Mouse (Mus musculus) heart, postnatal 0 days (tissue): Measurements from ENCODE around the gene Ptger3. TPM values are rescaled to one million over a fixed set of nuclear protein-coding genes. Genes with fewer than 3 reads are reported as not detected.

Experiments
- ATAC-seq: fragments of 200-750 bp; cut with Nextera tagmentation; 2 replicates; pipeline ENCODE4 v1.8.0; 2017; ENCODE audit warnings: low read depth, moderate number of reproducible peaks, moderate library complexity; ENCODE audit not compliant: insufficient read depth
- DNase-seq: peaks from one replicate; pipeline ENCODE4 v3.0.0-alpha.2; 2016; ENCODE audit warnings: low spot score
- H3K27ac ChIP-seq: fragments of 300-500 bp; sonication (generic); 2 replicates; pipeline ENCODE4 v1.5.1; 2014; ENCODE audit warnings: low read depth, mild to moderate bottlenecking
- H3K27me3 ChIP-seq: fragments of 300-500 bp; sonication (generic); 2 replicates; pipeline ENCODE4 v1.6.1; 2014; ENCODE audit warnings: low read length, mixed read lengths; ENCODE audit not compliant: control insufficient read depth, insufficient read depth
- H3K36me3 ChIP-seq: fragments of 300-500 bp; sonication (generic); replicated peaks from 2 replicates; pipeline ENCODE4 v1.6.1; 2014; ENCODE audit warnings: low read length, mixed read lengths; ENCODE audit not compliant: control insufficient read depth, insufficient read depth
- H3K4me1 ChIP-seq: fragments of 300-500 bp; sonication (generic); 2 replicates; pipeline ENCODE4 v1.6.1; 2014; ENCODE audit warnings: antibody characterized with exemption; ENCODE audit not compliant: control insufficient read depth, insufficient read depth
- H3K4me2 ChIP-seq: fragments of 300-500 bp; sonication (generic); 2 replicates; pipeline ENCODE4 v1.6.1; 2014; ENCODE audit warnings: low read depth, mild to moderate bottlenecking, low read length, moderate library complexity
- H3K4me3 ChIP-seq: fragments of 300-500 bp; sonication (generic); 2 replicates; pipeline ENCODE4 v1.5.1; 2014; ENCODE audit warnings: low read depth, low read length
- H3K9ac ChIP-seq: fragments of 300-500 bp; sonication (generic); replicated peaks from 2 replicates; pipeline ENCODE4 v1.6.1; 2014; ENCODE audit warnings: low read depth, low read length, mixed read lengths
- H3K9me3 ChIP-seq: fragments of 300-500 bp; sonication (generic); replicated peaks from 2 replicates; pipeline ENCODE4 v1.6.1; 2016; ENCODE audit warnings: low read length; ENCODE audit not compliant: control insufficient read depth
- CTCF ChIP-seq: IDR thresholded peaks from 2 replicates; pipeline ENCODE4 v1.5.1; 2016; ENCODE audit warnings: antibody characterized with exemption, control low read depth, low read depth
- EP300 ChIP-seq: IDR thresholded peaks from 2 replicates; pipeline ENCODE4 v1.6.1; 2016; ENCODE audit warnings: antibody characterized with exemption, low read depth
- WGBS: fragments of 180-500 bp; shearing (Covaris S2); extraction: QIAGEN DNeasy Blood & Tissue Kit; methylation state at CpG from one replicate; pipeline ENCODE4 v1.1.7; 2014; 5-methylcytosine and 5-hydroxymethylcytosine counted together
- polyA plus RNA-seq: library from polyadenylated mRNA; unstranded; fragments of >200 nt; fragmentation: Nextera tagmentation; extraction: Ambion mirVana; gene quantifications from 2 replicates; pipeline ENCODE4 v1.2.1, GENCODE M21; 2015
- total RNA-seq: library from RNA; depleted of rRNA; stranded (reverse); fragments of >200 nt; gene quantifications from 2 replicates; pipeline ENCODE4 v1.2.3, GENCODE M21; 2014; ENCODE audit warnings: low replicate concordance

The Ptger3 gene
- total and polyA plus RNA-seq, 2 experiments from 2014 or later, result 0.52 to 3.3 TPM

DNA sequence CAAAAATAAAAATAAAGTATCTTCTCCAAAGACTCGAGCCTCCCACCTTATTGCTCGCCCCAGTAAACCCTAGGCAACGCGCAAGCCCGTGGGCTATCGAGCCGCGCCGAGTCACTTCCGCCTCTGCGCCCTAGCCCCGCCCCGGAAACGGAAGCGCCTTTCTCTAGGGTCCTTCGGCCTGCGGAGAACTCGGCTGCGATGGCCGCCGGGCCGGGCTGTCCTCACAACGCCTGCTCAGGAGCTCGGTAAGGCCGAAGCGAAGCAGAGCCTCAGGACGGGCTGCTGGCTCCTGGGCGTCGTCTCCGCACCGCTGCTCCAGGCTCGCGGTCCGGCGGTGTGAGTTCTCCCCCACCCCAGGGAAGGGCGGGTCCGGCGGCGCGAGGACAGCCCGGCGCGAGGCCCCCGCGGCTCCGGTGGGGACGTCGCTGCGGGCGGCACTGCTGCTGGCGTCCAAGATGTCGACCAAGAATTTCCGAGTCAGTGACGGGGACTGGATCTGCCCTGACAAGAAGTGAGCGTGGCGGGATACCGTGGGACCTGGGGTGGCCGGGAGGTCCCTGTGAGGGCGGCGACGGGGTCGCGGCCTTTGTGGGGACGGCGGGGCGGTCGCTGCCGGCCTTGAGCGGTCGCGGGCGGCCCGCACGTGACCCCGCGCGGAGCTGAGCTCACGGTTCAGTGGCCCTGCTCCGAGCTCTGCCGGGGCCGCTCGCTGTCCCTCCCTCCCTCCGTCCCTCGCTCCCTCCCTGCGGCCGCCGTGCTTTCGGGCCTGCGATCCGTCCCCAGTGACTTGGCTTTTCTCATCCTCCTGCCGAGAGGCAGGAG lies 32.5 kb upstream of the Ptger3 start, which contains the start of gene Zranb2:
Gene Zranb2 (plus strand): TSS at position 197 of the 822 bp plus-strand sequence.
- Histone ChIP-seq H3K4me1 (peaks cover 3% of the 10 kb centered on the region; the same call in 1 of the 2 replicates), H3K9ac (peak within 1 kb of the TSS; percentile 79), H3K4me2 (peak within 1 kb of the TSS; percentile 67), H3K27me3 (peaks cover 33% of the 10 kb centered on the region), H3K36me3 (peaks cover 22% of the 10 kb centered on the region; the same call in 1 of the 2 replicates), H3K4me3 (peak within 1 kb of the TSS; percentile 80), H3K9me3 (peaks cover 4% of the 10 kb centered on the region), H3K27ac (peak within 1 kb of the TSS; percentile 94)
- TF ChIP-seq CTCF, result no peak
- peak; percentile 82; the same call in 1 of the 2 replicates for TF ChIP-seq EP300
- DNase-seq (peak; percentile 82), ATAC-seq (peak; percentile 94)
- WGBS, result under 1% methylated on average over 85 of the region's 91 CpGs

DNA sequence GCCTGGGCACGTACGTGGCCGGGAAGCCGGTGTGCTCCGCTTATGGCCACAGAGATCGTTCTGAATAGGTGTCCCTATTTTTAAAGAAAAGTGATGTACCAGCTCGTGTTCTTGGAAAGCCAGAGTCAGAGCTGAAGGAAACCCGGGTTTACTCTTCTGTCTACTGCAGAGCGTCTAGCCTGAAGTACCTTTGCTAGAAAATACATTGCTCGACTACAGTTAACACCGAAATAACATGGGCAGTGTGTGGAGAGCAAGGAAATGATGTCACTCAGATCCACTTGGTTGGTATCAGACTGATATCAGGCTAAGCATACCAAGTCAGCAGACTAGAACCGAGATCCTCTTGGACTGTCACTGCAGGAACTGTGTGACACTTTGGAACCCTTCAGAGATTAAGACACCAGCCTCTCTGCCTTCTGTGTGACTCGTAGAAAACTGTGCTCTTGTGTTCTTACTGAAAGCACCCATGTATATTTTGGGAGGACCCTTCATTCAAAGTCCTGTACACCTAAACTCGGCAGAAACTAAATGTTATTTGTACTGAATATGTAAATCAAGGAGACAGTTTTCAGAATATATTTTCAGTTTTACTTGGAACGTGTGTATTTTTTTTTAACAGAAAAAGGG lies 31.8 kb upstream of the Ptger3 start:
- peaks cover 30% of the 10 kb centered on the region for H3K36me3 ChIP-seq
- peaks cover 4% of the 10 kb centered on the region for H3K9me3 ChIP-seq
- ATAC-seq, result 0 out of 2 replicates have a peak, but pooled peaks have one; percentile 17
- peak overlapping the region; percentile 80 for H3K4me3 ChIP-seq
- TF ChIP-seq EP300 (no peak; the same call in 1 of the 2 replicates), CTCF (no peak)
- peaks cover 27% of the 10 kb centered on the region for H3K27me3 ChIP-seq
- H3K4me2 ChIP-seq, result peak overlapping the region; percentile 67
- H3K27ac ChIP-seq, result peak overlapping the region; percentile 94
- H3K4me1 ChIP-seq, result peaks cover 3% of the 10 kb centered on the region; the same call in 1 of the 2 replicates
- 3% methylated on average over 15 of the region's 15 CpGs for WGBS
- H3K9ac ChIP-seq, result peak overlapping the region; percentile 79
- DNase-seq, result peak; percentile 13

DNA sequence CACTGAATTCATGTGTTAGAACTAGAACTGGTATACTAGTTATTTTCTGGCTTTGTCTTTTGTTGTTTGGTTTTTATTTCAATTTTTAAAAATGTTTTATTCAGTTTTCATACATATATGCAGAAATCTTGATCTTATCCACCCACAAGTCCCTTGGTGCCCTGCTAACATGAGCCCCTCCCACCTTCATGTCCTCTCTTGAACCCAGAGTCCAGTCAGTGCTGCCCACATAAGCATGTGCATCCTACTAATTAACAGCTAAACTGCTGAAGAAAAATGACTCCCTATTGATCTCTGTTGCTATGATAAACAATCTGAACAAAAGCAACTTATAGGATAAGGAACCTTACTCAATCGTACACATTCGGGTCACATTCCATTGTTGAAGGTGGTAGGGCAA lies 17.4 kb upstream of the Ptger3 start:
- TF ChIP-seq CTCF (no peak), EP300 (no peak)
- H3K36me3 ChIP-seq, result peaks cover 46% of the 10 kb centered on the region
- WGBS, result 90% methylated on average over 2 of the region's 2 CpGs
- no peak overlapping the region for H3K9ac ChIP-seq
- H3K9me3 ChIP-seq, result no peaks in the 10 kb centered on the region
- ATAC-seq, result no peak
- H3K27me3 ChIP-seq, result no peaks in the 10 kb centered on the region
- no peak overlapping the region for H3K4me2 ChIP-seq
- H3K4me1 ChIP-seq, result no peaks in the 10 kb centered on the region
- H3K4me3 ChIP-seq, result no peak overlapping the region
- H3K27ac ChIP-seq, result no peak overlapping the region
- no peak for DNase-seq

DNA sequence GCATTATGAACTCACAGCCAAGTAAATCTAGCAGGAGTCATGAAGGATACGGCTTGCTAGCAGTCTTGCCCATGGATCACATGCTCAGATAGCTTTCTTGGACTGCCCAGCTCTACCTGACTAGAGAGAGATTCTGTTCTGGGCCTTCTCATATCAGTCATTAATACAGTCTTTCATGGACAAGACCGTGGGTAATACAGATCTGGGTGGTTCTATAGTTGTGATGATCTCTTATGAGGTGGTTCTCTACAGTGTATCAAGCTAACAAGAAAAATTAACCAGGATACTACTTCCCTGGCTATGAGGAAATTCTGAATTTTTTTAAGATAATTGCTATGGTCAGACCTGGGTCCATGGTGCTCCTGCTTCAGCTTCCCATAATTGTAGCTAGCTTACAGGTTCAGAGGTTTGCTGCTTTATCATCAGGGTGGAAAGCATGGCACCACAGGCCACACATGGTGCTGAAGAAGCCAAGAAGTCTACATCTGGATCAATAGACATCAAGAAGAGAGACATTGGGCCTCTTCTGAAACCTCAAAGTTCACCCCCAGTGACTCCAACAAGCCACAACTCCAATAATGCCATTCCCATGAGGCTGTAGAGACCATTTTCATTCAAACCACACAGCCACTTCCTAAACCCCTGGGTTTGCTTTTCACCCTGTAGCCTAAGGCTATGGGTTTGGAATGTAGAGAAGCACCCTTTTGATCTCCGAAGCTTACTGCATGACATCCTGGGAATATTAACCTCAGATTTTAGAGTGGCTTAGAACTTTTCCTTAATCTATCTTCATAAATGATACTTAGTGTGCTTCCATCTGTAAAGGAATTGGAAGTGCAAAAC lies 16.7 kb upstream of the Ptger3 start:
- 90% methylated on average over 3 of the region's 3 CpGs for WGBS
- no peak for ATAC-seq

DNA sequence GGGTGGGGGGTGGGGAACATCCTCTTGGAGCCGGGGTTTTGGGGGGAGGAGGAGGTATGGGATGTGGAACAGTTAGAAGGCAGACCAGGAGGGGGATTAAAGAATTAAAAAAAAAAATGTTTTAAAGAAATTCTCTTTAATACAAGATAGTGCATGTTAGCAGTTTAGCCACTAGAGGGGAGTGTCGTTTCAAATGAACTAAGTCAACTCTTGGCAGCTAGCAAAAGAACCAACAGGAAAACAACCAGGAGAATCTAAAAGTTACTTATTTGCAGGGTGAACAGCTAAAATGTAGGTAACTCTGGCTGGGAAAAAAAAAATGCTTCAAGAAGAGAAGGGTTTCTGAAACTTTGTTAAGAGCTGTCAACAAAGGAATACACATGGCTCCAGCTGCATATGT lies 1.5 kb upstream of the Ptger3 start:
- peaks cover 29% of the 10 kb centered on the region for H3K27me3 ChIP-seq

More for the DNA sequence above, 16.7 kb upstream of the Ptger3 start:
- Histone ChIP-seq H3K4me1 (no peaks in the 10 kb centered on the region), H3K9ac (no peak overlapping the region), H3K4me2 (no peak overlapping the region), H3K27ac (no peak overlapping the region), H3K36me3 (peaks cover 40% of the 10 kb centered on the region), H3K4me3 (no peak overlapping the region), H3K9me3 (no peaks in the 10 kb centered on the region), H3K27me3 (no peaks in the 10 kb centered on the region)
- no peak for DNase-seq
- TF ChIP-seq EP300, result no peak
- TF ChIP-seq CTCF, result no peak

More for the DNA sequence above, 1.5 kb upstream of the Ptger3 start:
- Histone ChIP-seq H3K36me3 (no peaks in the 10 kb centered on the region), H3K9ac (no peak overlapping the region), H3K4me1 (no peaks in the 10 kb centered on the region), H3K9me3 (no peaks in the 10 kb centered on the region), H3K4me3 (no peak overlapping the region), H3K4me2 (no peak overlapping the region), H3K27ac (no peak overlapping the region)
- no peak for ATAC-seq
- TF ChIP-seq CTCF (peak; percentile 67), EP300 (no peak)
- WGBS, result 0% methylated on average over 2 of the region's 2 CpGs
- DNase-seq, result peak; percentile 76
